Mouse (Mus musculus) limb, embryonic 12.5 days (tissue): Measurements from ENCODE around the gene Slx4ip. TPM values are rescaled to one million over a fixed set of nuclear protein-coding genes. Genes with fewer than 3 reads are reported as not detected.

Source experiments
- ATAC-seq: fragments of 200-750 bp; cut with Nextera tagmentation; 2 replicates; pipeline ENCODE4 v1.8.0; 2017; ENCODE audit warnings: low read depth, moderate TSS enrichment; ENCODE audit not compliant: insufficient number of reproducible peaks, insufficient read depth, low FRiP score, low TSS enrichment
- H3K27ac ChIP-seq: fragments of 300-500 bp; sonication (generic); 2 replicates; pipeline ENCODE4 v1.5.1; 2016; ENCODE audit warnings: mild to moderate bottlenecking, moderate library complexity
- H3K27me3 ChIP-seq: fragments of 300-500 bp; sonication (generic); 2 replicates; pipeline ENCODE4 v1.6.1; 2016; ENCODE audit warnings: mild to moderate bottlenecking, moderate library complexity
- H3K36me3 ChIP-seq: fragments of 300-500 bp; sonication (generic); 2 replicates; pipeline ENCODE4 v1.6.1; 2016; ENCODE audit warnings: mild to moderate bottlenecking, moderate library complexity
- H3K4me1 ChIP-seq: fragments of 300-500 bp; sonication (generic); replicated peaks from 2 replicates; pipeline ENCODE4 v1.6.1; 2016
- H3K4me2 ChIP-seq: fragments of 300-500 bp; sonication (generic); 2 replicates; pipeline ENCODE4 v1.6.1; 2016; ENCODE audit warnings: mild to moderate bottlenecking, moderate library complexity
- H3K4me3 ChIP-seq: fragments of 300-500 bp; sonication (generic); replicated peaks from 2 replicates; pipeline ENCODE4 v1.5.1; 2016; ENCODE audit warnings: mild to moderate bottlenecking
- H3K9ac ChIP-seq: fragments of 300-500 bp; sonication (generic); replicated peaks from 2 replicates; pipeline ENCODE4 v1.6.1; 2016; ENCODE audit warnings: mild to moderate bottlenecking, moderate library complexity
- H3K9me3 ChIP-seq: fragments of 300-500 bp; sonication (generic); 2 replicates; pipeline ENCODE4 v1.6.1; 2016; ENCODE audit warnings: mild to moderate bottlenecking, moderate library complexity
- WGBS: fragments of 180-500 bp; shearing (Covaris S2); methylation state at CpG from one replicate; pipeline ENCODE4 v1.1.7; 2016; 5-methylcytosine and 5-hydroxymethylcytosine counted together
- polyA plus RNA-seq: library from polyadenylated mRNA; unstranded; fragments of >200 nt; fragmentation: Nextera tagmentation; extraction: Ambion mirVana; gene quantifications from 2 replicates; pipeline ENCODE4 v1.2.1, GENCODE M21; 2016

Slx4ip gene
- polyA plus RNA-seq, 1 experiment from 2014 or later, result 9.0 TPM

GRCm38 (mm10) chr2:137002031-137002430, 111.0 kb downstream of the Slx4ip start:
- ATAC-seq, result no peak
- H3K4me1 ChIP-seq, result no peaks in the 10 kb centered on the region
- H3K27ac ChIP-seq, result no peak overlapping the region
- H3K4me2 ChIP-seq, result no peak overlapping the region
- no peak overlapping the region for H3K4me3 ChIP-seq
- H3K27me3 ChIP-seq, result no peaks in the 10 kb centered on the region
- no peak overlapping the region for H3K9ac ChIP-seq
- H3K36me3 ChIP-seq, result no peaks in the 10 kb centered on the region
- H3K9me3 ChIP-seq, result no peaks in the 10 kb centered on the region
- 90% methylated on average over 1 of the region's 1 CpGs for WGBS

DNA sequence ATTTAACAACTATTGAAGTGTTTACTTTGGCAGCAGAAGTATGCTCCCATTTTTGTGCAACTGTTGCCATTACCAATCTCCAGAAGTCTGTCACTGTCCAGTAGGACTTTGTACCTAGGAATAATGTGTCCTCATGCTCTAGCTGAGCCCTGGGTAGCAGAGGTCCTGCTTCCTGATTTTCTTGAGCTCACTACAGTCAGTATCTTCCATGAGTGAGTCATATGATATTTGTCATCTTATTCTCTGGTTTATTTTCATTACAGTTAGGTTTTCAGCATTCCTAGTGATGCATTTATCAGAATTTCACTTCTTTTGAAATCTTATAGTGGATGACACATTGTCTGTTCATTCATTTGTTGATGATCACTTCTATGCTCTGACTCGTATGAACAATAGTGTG, 115.6 kb downstream of the Slx4ip start:
- Histone ChIP-seq H3K9me3 (no peaks in the 10 kb centered on the region), H3K9ac (no peak overlapping the region), H3K4me1 (no peaks in the 10 kb centered on the region), H3K27ac (no peak overlapping the region), H3K36me3 (no peaks in the 10 kb centered on the region), H3K4me2 (no peak overlapping the region), H3K27me3 (no peaks in the 10 kb centered on the region), H3K4me3 (no peak overlapping the region)
- no peak for ATAC-seq
- WGBS, result 88% methylated on average over 1 of the region's 1 CpGs

DNA sequence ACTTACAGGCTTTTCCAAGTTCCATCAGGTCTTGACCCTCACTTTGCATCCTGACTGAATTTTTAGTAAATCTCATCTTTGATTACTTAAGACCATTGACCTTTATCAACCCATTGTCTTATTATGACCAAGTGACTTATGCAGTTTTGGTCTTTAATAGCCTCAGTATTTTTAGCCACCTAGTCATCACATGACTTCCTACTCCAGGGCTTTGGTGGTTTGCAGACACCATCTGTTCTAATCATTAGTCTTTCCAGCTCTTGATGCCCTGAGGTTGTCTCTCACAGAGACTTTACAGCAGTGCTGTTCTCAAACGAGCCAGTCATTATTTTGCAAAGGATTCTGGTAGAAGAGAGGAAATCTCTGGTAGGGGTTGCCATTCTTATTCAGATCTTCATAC, 121.0 kb downstream of the Slx4ip start:
- Histone ChIP-seq H3K27me3 (no peaks in the 10 kb centered on the region), H3K36me3 (no peaks in the 10 kb centered on the region), H3K4me3 (no peak overlapping the region), H3K9ac (no peak overlapping the region), H3K27ac (no peak overlapping the region), H3K9me3 (no peaks in the 10 kb centered on the region), H3K4me1 (no peaks in the 10 kb centered on the region), H3K4me2 (no peak overlapping the region)
- 21% methylated on average over 1 of the region's 1 CpGs for WGBS
- ATAC-seq, result no peak

DNA sequence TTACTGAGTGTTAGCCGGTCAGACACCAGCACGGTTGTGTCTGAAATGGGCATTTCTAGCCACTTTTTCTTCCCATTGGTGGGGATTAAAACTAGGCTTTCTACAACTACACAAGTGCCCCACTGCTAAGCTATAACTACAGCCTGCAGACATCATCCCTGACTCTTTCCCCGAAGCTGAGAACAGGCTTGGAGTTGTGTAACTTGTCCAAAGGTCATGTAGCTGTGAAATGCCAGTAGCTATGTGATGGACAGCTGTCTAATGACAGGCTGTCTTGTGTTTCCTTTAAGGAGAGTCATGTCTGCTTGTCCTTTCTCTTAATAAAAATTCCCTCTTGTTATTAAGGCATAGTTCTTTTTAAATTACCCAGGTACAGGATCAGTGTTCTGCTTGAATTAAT, 122.1 kb downstream of the Slx4ip start:
- Histone ChIP-seq H3K4me3 (no peak overlapping the region), H3K4me2 (no peak overlapping the region), H3K36me3 (no peaks in the 10 kb centered on the region), H3K9ac (no peak overlapping the region), H3K27me3 (no peaks in the 10 kb centered on the region), H3K27ac (no peak overlapping the region), H3K4me1 (peaks cover 3% of the 10 kb centered on the region; the same call in 1 of the 2 replicates), H3K9me3 (no peaks in the 10 kb centered on the region)
- 80% methylated on average over 3 of the region's 3 CpGs for WGBS
- no peak for ATAC-seq

DNA sequence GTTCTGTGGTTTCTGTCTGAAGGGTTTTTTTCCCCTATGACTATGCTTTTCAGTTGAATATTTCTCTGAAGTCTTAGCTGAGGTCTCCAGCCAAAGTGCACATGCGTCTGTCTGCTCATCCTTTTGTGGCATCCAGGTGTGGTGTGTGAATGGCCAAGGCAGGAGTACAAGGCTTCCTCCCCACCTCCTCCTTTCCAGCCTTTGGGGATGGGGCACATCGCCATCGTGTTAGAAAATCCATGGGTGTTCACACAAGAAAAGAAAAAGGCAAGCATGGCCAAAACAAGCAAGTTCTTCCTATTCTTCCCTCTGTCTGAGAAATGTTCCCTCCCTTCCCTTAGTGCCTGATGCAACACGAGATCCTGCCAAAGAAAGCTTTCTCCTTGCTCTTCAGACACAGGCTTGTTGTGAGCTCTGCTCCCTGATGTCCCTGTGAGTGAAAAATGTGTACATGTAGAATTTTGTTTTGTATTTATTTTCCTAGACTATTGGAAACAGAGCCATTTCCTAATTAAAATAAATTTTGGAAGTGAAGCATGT, 122.9 kb downstream of the Slx4ip start:
- H3K9ac ChIP-seq, result no peak overlapping the region
- H3K9me3 ChIP-seq, result no peaks in the 10 kb centered on the region
- no peak overlapping the region for H3K4me2 ChIP-seq
- ATAC-seq, result no peak
- no peaks in the 10 kb centered on the region for H3K36me3 ChIP-seq
- peaks cover 3% of the 10 kb centered on the region; the same call in 1 of the 2 replicates for H3K4me1 ChIP-seq
- no peaks in the 10 kb centered on the region for H3K27me3 ChIP-seq
- no peak overlapping the region for H3K27ac ChIP-seq
- H3K4me3 ChIP-seq, result no peak overlapping the region
- 75% methylated on average over 4 of the region's 4 CpGs for WGBS

DNA sequence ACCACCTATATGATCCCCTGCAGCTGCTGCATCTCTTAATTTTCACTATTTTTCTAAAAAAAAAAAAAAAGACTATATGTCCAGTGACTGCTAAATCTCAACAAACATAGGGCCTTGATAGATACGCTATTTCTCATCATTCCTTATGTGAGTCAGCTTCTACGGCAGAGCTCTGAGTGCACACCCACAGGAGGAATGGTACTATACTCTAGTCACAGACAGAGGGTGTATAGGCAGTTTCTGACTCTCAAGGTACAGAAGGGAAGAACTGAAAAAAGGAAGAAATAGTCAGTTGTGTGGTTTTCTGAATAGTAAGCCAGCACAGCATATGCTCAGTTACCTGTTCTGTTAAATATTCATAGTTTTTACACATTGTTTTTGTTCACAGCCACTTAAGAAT, 123.4 kb downstream of the Slx4ip start:
- no peak for ATAC-seq
- Histone ChIP-seq H3K4me1 (peaks cover 3% of the 10 kb centered on the region; the same call in 1 of the 2 replicates), H3K36me3 (no peaks in the 10 kb centered on the region), H3K9ac (no peak overlapping the region), H3K4me3 (no peak overlapping the region), H3K4me2 (no peak overlapping the region), H3K9me3 (no peaks in the 10 kb centered on the region), H3K27ac (no peak overlapping the region), H3K27me3 (no peaks in the 10 kb centered on the region)
- 87% methylated on average over 2 of the region's 2 CpGs for WGBS

DNA sequence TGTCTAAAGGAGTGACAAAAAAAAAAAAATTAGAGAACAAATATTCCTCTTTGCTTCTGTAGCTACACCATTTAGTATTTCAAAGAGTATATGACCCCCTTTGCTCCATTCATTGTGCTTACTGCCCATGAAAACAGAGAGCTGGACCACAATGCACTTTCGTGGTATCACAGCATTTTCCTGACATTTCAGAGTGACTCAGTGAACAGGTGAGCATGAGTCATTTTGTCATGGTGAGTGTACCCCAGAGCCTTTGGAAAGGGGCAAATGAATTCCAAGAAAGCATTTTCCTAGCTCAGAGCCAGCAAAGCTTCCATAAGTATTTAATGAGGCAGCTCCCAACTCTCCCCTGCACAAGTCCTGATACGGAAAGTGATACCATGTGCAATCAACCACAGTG, 153.1 kb downstream of the Slx4ip start:
- Histone ChIP-seq H3K27me3 (no peaks in the 10 kb centered on the region), H3K4me1 (no peaks in the 10 kb centered on the region), H3K9ac (no peak overlapping the region), H3K4me3 (no peak overlapping the region), H3K36me3 (no peaks in the 10 kb centered on the region), H3K27ac (no peak overlapping the region), H3K4me2 (no peak overlapping the region), H3K9me3 (no peaks in the 10 kb centered on the region)
- no peak for ATAC-seq
- WGBS, result 84% methylated on average over 2 of the region's 2 CpGs

DNA sequence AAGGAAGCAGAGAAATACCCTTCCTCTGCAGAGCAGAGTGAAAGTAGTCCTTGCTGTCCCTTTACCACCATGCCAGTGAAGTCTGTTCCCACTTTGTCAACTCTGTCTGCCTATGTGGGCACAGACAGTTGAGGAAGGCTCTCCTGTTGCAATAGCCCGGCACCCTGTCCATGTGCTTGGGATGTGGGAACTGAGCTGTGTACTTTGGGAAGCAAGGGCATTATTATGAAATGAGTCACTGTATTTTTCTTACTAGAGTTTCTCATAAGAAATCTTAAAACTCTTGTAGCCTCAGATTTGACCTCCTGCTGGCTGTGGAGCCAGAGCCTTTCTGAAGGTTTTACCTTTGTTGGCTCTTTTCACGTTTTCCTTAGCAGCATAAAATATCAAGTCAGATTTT, 158.3 kb downstream of the Slx4ip start:
- Histone ChIP-seq H3K36me3 (no peaks in the 10 kb centered on the region), H3K27ac (no peak overlapping the region), H3K4me2 (no peak overlapping the region), H3K9ac (no peak overlapping the region), H3K4me3 (no peak overlapping the region), H3K27me3 (no peaks in the 10 kb centered on the region), H3K9me3 (no peaks in the 10 kb centered on the region), H3K4me1 (no peaks in the 10 kb centered on the region)
- 80% methylated on average over 2 of the region's 2 CpGs for WGBS
- ATAC-seq, result no peak

DNA sequence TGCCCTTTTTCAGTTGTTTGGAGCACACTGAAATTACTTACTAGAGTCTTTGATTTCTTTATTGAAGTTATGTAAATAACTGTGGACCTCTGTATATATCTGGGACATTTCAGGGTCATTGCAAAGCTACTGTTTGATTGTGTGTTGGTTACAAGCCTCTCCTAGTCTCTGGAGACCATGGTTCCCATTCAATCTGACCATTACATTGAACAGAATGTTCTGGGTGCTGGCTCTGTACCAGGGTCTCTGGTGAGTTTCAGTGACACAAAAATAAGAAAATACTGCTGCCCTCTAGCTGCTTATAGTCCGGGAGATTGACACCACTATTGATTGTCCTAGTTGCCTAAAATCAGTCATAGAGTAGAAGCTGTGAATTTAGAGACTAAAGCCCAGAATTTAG, 158.9 kb downstream of the Slx4ip start:
- H3K4me2 ChIP-seq, result no peak overlapping the region
- no peak overlapping the region for H3K4me3 ChIP-seq
- ATAC-seq, result no peak
- no peaks in the 10 kb centered on the region for H3K27me3 ChIP-seq
- no peak overlapping the region for H3K9ac ChIP-seq
- no peaks in the 10 kb centered on the region for H3K4me1 ChIP-seq
- no peak overlapping the region for H3K27ac ChIP-seq
- 78% methylated on average over 1 of the region's 1 CpGs for WGBS
- H3K9me3 ChIP-seq, result no peaks in the 10 kb centered on the region
- no peaks in the 10 kb centered on the region for H3K36me3 ChIP-seq

GRCm38 (mm10) chr2:137063829-137064228, 172.8 kb downstream of the Slx4ip start:
- ATAC-seq, result no peak
- no peaks in the 10 kb centered on the region for H3K27me3 ChIP-seq
- no peak overlapping the region for H3K27ac ChIP-seq
- no peak overlapping the region for H3K4me3 ChIP-seq
- no peaks in the 10 kb centered on the region for H3K9me3 ChIP-seq
- H3K4me2 ChIP-seq, result no peak overlapping the region
- no peak overlapping the region for H3K9ac ChIP-seq
- WGBS, result 78% methylated on average over 1 of the region's 1 CpGs
- H3K4me1 ChIP-seq, result no peaks in the 10 kb centered on the region
- peaks cover 8% of the 10 kb centered on the region; the same call in 1 of the 2 replicates for H3K36me3 ChIP-seq

GRCm38 (mm10) chr2:137064513-137064912, 173.5 kb downstream of the Slx4ip start:
- H3K36me3 ChIP-seq, result peaks cover 8% of the 10 kb centered on the region; the same call in 1 of the 2 replicates
- no peak overlapping the region for H3K4me2 ChIP-seq
- H3K4me1 ChIP-seq, result no peaks in the 10 kb centered on the region
- no peak overlapping the region for H3K9ac ChIP-seq
- no peak for ATAC-seq
- H3K9me3 ChIP-seq, result no peaks in the 10 kb centered on the region
- no peak overlapping the region for H3K4me3 ChIP-seq
- no peak overlapping the region for H3K27ac ChIP-seq
- 83% methylated on average over 3 of the region's 3 CpGs for WGBS
- no peaks in the 10 kb centered on the region for H3K27me3 ChIP-seq

DNA sequence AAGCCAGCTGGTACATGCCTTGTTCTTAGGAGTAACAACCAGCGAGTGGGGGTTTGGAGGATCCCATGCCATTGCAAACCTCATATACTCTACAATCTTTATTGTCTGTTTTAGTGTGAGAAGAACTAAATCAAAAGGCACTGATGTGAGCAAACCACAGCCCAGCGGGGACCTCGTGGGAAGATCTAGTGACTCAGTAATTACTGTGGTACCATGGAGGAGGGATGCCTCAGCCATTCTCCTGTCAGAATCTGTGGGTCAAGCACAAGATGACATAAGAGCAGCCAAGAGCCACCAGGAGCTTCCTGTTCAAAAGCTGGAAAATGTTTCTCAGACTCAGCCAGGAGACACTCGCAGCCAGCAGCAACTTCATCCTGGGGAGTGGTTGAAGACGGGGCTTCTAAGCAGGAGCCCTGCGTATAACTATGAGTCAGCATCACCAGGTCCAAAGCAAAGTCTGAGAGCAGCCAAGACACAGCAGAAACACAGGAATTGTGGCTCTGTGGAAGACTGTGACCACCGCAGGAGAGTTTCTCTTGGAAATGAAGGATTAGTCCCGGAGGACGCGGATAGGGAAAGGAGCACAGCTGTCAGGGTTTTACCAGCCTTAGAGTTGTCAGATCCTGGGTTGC, 176.6 kb downstream of the Slx4ip start:
- Histone ChIP-seq H3K4me2 (no peak overlapping the region), H3K9ac (no peak overlapping the region), H3K36me3 (peaks cover 8% of the 10 kb centered on the region; the same call in 1 of the 2 replicates), H3K4me1 (no peaks in the 10 kb centered on the region), H3K27me3 (no peaks in the 10 kb centered on the region), H3K27ac (no peak overlapping the region), H3K4me3 (no peak overlapping the region), H3K9me3 (no peaks in the 10 kb centered on the region)
- 86% methylated on average over 10 of the region's 10 CpGs for WGBS
- no peak for ATAC-seq
